Mouse (Mus musculus) testis, adult 2 months (tissue): ENCODE data around the gene Cuedc2.

Experiments
- CTCF ChIP-seq: fragments of 200-500 bp; IDR thresholded peaks from 2 replicates; pipeline ENCODE4 v1.5.1; 2012; ENCODE audit warnings: low read depth, mild to moderate bottlenecking, inconsistent platforms, low read length, moderate library complexity; ENCODE audit not compliant: control insufficient read depth, insufficient read depth, insufficient replicate concordance
- POLR2A ChIP-seq: fragments of 200-500 bp; IDR thresholded peaks from 2 replicates; pipeline ENCODE4 v1.6.1; 2012; ENCODE audit warnings: low read depth, mild to moderate bottlenecking, inconsistent platforms, low read length, moderate library complexity; ENCODE audit not compliant: control insufficient read depth

DNA sequence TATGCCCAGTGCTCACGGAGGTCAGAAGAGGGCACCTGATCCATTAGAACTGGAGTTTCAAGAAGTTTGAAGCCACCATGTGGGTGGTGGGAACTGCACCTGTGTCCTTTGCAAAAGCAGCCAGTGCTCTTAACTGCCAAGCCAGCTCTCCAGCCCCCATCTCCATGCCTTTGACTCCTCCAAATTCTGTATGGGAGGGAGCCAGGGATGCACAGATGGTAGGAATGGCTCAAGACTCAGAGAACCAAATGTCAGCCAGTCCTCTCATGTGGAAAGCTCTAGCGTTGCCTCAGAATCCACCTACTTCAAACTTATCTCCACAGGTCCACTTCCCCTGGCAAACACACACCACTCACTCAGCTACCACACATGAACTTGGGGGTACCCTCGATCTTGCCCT, 4.6 kb downstream of the Cuedc2 start:
- no peak for TF ChIP-seq CTCF
- TF ChIP-seq POLR2A: no peak
